Mouse (Mus musculus) liver, embryonic 15.5 days (tissue): Measurements from ENCODE around the gene Zzef1. TPM values are rescaled to one million over a fixed set of nuclear protein-coding genes. Genes with fewer than 3 reads are reported as not detected.

ENCODE experiments used
- ATAC-seq: fragments of 200-750 bp; cut with Nextera tagmentation; 2 replicates; pipeline ENCODE4 v1.8.0; 2017; ENCODE audit warnings: moderate number of reproducible peaks, mild to moderate bottlenecking, moderate library complexity; ENCODE audit not compliant: insufficient read depth
- H3K27ac ChIP-seq: fragments of 300-500 bp; sonication (generic); replicated peaks from 2 replicates; pipeline ENCODE4 v1.5.1; 2015; ENCODE audit warnings: mild to moderate bottlenecking, inconsistent platforms
- H3K27me3 ChIP-seq: fragments of 300-500 bp; sonication (generic); 2 replicates; pipeline ENCODE4 v1.6.1; 2015; ENCODE audit warnings: mild to moderate bottlenecking, inconsistent platforms
- H3K36me3 ChIP-seq: fragments of 300-500 bp; sonication (generic); replicated peaks from 2 replicates; pipeline ENCODE4 v1.6.1; 2015; ENCODE audit warnings: moderate library complexity, mild to moderate bottlenecking, inconsistent platforms
- H3K4me1 ChIP-seq: fragments of 300-500 bp; sonication (generic); replicated peaks from 2 replicates; pipeline ENCODE4 v1.6.1; 2015; ENCODE audit warnings: inconsistent platforms
- H3K4me2 ChIP-seq: fragments of 300-500 bp; sonication (generic); 2 replicates; pipeline ENCODE4 v1.6.1; 2015; ENCODE audit warnings: moderate library complexity, mild to moderate bottlenecking, inconsistent platforms
- H3K4me3 ChIP-seq: fragments of 300-500 bp; sonication (generic); replicated peaks from 2 replicates; pipeline ENCODE4 v1.5.1; 2015; ENCODE audit warnings: mild to moderate bottlenecking, inconsistent platforms
- H3K9ac ChIP-seq: fragments of 300-500 bp; sonication (generic); 2 replicates; pipeline ENCODE4 v1.6.1; 2015; ENCODE audit warnings: moderate library complexity, mild to moderate bottlenecking, inconsistent platforms
- H3K9me3 ChIP-seq: fragments of 300-500 bp; sonication (generic); replicated peaks from 2 replicates; pipeline ENCODE4 v1.6.1; 2016; ENCODE audit warnings: inconsistent platforms
- WGBS: fragments of 180-500 bp; shearing (Covaris S2); methylation state at CpG from one replicate; pipeline ENCODE4 v1.1.7; 2015; ENCODE audit warnings: mixed read lengths; ENCODE audit not compliant: insufficient replicate concordance; 5-methylcytosine and 5-hydroxymethylcytosine counted together
- polyA plus RNA-seq: library from polyadenylated mRNA; unstranded; fragments of >200 nt; fragmentation: Nextera tagmentation; extraction: Ambion mirVana; gene quantifications from 2 replicates; pipeline ENCODE4 v1.2.1, GENCODE M21; 2015

Zzef1 gene
- polyA plus RNA-seq = 3.7 and 4.2 TPM in 2 replicates

DNA sequence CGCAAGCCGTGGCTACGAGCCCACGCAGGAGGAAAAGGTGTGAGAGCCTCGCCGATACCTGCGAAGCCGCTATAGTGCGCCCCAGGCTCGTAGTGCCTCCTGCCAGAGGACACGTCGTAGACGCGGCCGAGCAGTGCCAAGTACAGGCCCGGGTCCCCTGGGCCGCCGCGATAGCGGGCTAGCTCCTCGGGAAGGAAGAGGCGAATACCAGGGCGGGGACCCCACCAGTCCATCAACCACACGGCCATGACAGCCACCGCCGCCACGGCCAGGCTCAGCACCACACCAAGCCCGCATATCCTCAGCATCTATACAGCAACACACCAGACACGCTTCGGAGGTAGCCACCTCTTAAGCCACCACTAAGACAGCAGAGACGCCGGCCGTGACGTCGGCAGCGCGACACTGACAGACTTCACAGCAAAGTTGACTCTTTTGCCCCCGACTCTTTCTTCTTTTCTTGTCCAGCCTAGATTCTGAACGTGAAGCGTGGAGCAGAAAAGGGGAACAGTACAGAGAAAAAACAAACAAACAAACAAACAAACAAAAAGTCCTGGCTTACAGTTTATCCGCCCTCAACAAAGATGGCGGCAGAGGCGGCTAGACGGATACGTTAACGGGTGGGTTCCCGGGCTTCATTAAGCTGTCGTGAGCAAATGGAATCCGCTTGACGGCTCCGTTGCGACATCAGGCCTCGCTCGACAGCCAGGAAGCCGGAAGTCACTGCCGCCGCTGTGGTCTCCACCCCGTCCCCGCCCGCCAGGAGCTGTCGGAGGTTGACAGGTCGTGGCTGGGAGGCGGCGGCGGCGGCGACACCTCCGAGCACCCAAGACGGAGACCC, at the start of gene Zzef1, which contains the start of gene Cyb5d2:
Gene Zzef1 (plus strand): TSS at position 772 of the 841 bp plus-strand sequence.
Gene Cyb5d2 (minus strand): TSS at position 688 of the 841 bp plus-strand sequence.
- peak; percentile 93 for ATAC-seq
- no peaks in the 10 kb centered on the region for H3K9me3 ChIP-seq
- peak within 1 kb of the TSS; percentile 95 for H3K4me3 ChIP-seq
- under 1% methylated on average over 68 of the region's 69 CpGs for WGBS
- no peaks in the 10 kb centered on the region for H3K36me3 ChIP-seq
- H3K4me2 ChIP-seq = peak within 1 kb of the TSS; percentile 87
- H3K4me1 ChIP-seq = peaks cover 35% of the 10 kb centered on the region
- peak within 1 kb of the TSS; percentile 89 for H3K27ac ChIP-seq
- peak within 1 kb of the TSS; percentile 96 for H3K9ac ChIP-seq
- no peaks in the 10 kb centered on the region for H3K27me3 ChIP-seq

- Histone ChIP-seq H3K9me3 (no peaks in the 10 kb centered on the region), H3K36me3 (peaks cover 98% of the 10 kb centered on the region), H3K27me3 (no peaks in the 10 kb centered on the region), H3K9ac (no peak overlapping the region), H3K27ac (no peak overlapping the region), H3K4me2 (no peak overlapping the region), H3K4me3 (no peak overlapping the region), H3K4me1 (no peaks in the 10 kb centered on the region)
- no peak for ATAC-seq
- WGBS = 41% methylated on average over 2 of the region's 2 CpGs
These were observed 44.1 kb upstream of the Zzef1 start for GRCm38 (mm10) chr11:72751956-72752355.

- Histone ChIP-seq H3K9me3 (no peaks in the 10 kb centered on the region), H3K4me3 (no peak overlapping the region), H3K4me1 (no peaks in the 10 kb centered on the region), H3K36me3 (peaks cover 99% of the 10 kb centered on the region), H3K4me2 (no peak overlapping the region), H3K27ac (no peak overlapping the region), H3K9ac (no peak overlapping the region), H3K27me3 (no peaks in the 10 kb centered on the region)
- no peak for ATAC-seq
- WGBS = 87% methylated on average over 5 of the region's 5 CpGs
These were observed 37.7 kb upstream of the Zzef1 start for GRCm38 (mm10) chr11:72758316-72758715.

- H3K4me2 ChIP-seq = no peak overlapping the region
- no peak overlapping the region for H3K9ac ChIP-seq
- WGBS = 87% methylated on average over 6 of the region's 6 CpGs
- no peak overlapping the region for H3K27ac ChIP-seq
- H3K9me3 ChIP-seq = no peaks in the 10 kb centered on the region
- H3K4me1 ChIP-seq = no peaks in the 10 kb centered on the region
- ATAC-seq = no peak
- H3K4me3 ChIP-seq = no peak overlapping the region
- H3K36me3 ChIP-seq = peaks cover 98% of the 10 kb centered on the region
- no peaks in the 10 kb centered on the region for H3K27me3 ChIP-seq
These were observed 36.4 kb upstream of the Zzef1 start for GRCm38 (mm10) chr11:72759581-72759980.

DNA sequence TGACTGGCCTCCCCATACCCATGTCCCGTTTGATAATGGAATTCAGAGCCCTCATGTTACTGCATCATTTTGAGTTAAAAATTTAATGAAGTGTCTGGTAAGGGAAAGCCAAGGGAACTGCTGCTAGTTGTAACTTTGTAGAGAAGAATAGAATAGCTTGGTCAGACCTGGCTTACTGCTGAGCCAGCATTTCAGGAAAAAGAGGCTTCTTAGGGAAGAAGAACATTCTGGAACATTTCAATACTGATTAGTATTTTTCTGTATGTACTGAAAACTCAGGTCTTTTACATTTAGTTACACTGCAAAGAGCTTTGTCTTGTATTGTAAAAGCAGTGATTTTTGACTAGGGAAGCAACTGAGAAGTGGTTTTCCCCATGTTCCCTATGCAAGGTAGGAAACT, 35.2 kb upstream of the Zzef1 start:
- Histone ChIP-seq H3K9ac (no peak overlapping the region), H3K9me3 (no peaks in the 10 kb centered on the region), H3K27me3 (no peaks in the 10 kb centered on the region), H3K27ac (no peak overlapping the region), H3K4me1 (no peaks in the 10 kb centered on the region), H3K4me2 (no peak overlapping the region), H3K36me3 (peaks cover 88% of the 10 kb centered on the region), H3K4me3 (no peak overlapping the region)
- ATAC-seq = no peak
- 59% methylated on average over 1 of the region's 1 CpGs for WGBS

DNA sequence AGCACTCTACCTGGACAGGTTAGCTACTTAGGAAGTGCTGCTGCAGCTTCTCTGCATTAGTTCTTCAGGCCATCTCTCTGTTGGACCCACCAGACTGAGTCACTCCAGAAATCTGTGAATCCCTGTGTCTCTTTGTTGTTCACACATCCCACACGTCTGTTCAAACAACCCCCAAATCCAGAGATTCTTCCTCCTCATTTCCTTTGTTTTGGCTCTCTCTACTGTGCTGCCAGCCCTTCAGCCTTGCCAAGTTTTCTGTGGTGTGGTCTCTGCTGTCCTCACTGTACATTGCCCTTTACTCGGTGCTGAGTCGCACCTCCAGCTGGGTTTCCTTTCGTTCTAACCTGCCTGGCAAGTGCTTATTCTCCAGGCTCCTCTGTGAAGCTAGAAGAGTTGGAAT, 31.8 kb upstream of the Zzef1 start:
- H3K27ac ChIP-seq = no peak overlapping the region
- 81% methylated on average over 4 of the region's 4 CpGs for whole genome bisulfite sequencing
- no peak for ATAC-seq
- no peak overlapping the region for H3K4me3 ChIP-seq
- H3K36me3 ChIP-seq = peaks cover 75% of the 10 kb centered on the region
- H3K4me1 ChIP-seq = no peaks in the 10 kb centered on the region
- no peak overlapping the region for H3K9ac ChIP-seq
- H3K27me3 ChIP-seq = no peaks in the 10 kb centered on the region
- H3K4me2 ChIP-seq = no peak overlapping the region
- H3K9me3 ChIP-seq = no peaks in the 10 kb centered on the region

- WGBS = 91% methylated on average over 8 of the region's 8 CpGs
- no peak overlapping the region for H3K9ac ChIP-seq
These were observed 28.3 kb upstream of the Zzef1 start for GRCm38 (mm10) chr11:72767716-72768115.

GRCm38 (mm10) chr11:72769061-72769460, 27.0 kb upstream of the Zzef1 start:
- Histone ChIP-seq H3K4me2 (no peak overlapping the region), H3K36me3 (peaks cover 41% of the 10 kb centered on the region), H3K4me3 (no peak overlapping the region), H3K27ac (no peak overlapping the region), H3K9ac (no peak overlapping the region), H3K27me3 (no peaks in the 10 kb centered on the region), H3K4me1 (no peaks in the 10 kb centered on the region), H3K9me3 (no peaks in the 10 kb centered on the region)
- WGBS = 81% methylated on average over 3 of the region's 3 CpGs
- no peak for ATAC-seq

More at GRCm38 (mm10) chr11:72767716-72768115, 28.3 kb upstream of the Zzef1 start:
- Histone ChIP-seq H3K27me3 (no peaks in the 10 kb centered on the region), H3K4me1 (no peaks in the 10 kb centered on the region), H3K9me3 (no peaks in the 10 kb centered on the region), H3K4me2 (no peak overlapping the region), H3K36me3 (peaks cover 54% of the 10 kb centered on the region), H3K4me3 (no peak overlapping the region), H3K27ac (no peak overlapping the region; the same call in 1 of the 2 replicates)
- ATAC-seq = no peak

- no peaks in the 10 kb centered on the region for H3K27me3 ChIP-seq
- H3K4me1 ChIP-seq = no peaks in the 10 kb centered on the region
- ATAC-seq = no peak
- H3K4me2 ChIP-seq = no peak overlapping the region
- no peak overlapping the region for H3K4me3 ChIP-seq
- H3K9ac ChIP-seq = no peak overlapping the region
- H3K36me3 ChIP-seq = peaks cover 34% of the 10 kb centered on the region
- no peaks in the 10 kb centered on the region for H3K9me3 ChIP-seq
- H3K27ac ChIP-seq = no peak overlapping the region
- WGBS = 93% methylated on average over 3 of the region's 3 CpGs
These were observed 25.7 kb upstream of the Zzef1 start for GRCm38 (mm10) chr11:72770324-72770723.

- H3K27ac ChIP-seq = no peak overlapping the region
- H3K9ac ChIP-seq = no peak overlapping the region
- no peaks in the 10 kb centered on the region for H3K4me1 ChIP-seq
- ATAC-seq = no peak
- H3K4me2 ChIP-seq = no peak overlapping the region
- 85% methylated on average over 5 of the region's 5 CpGs for WGBS
- H3K4me3 ChIP-seq = no peak overlapping the region
- no peaks in the 10 kb centered on the region for H3K27me3 ChIP-seq
- H3K9me3 ChIP-seq = no peaks in the 10 kb centered on the region
- peaks cover 34% of the 10 kb centered on the region for H3K36me3 ChIP-seq
These were observed 25.2 kb upstream of the Zzef1 start for GRCm38 (mm10) chr11:72770816-72771215.

GRCm38 (mm10) chr11:72771461-72771860, 24.6 kb upstream of the Zzef1 start:
- 60% methylated on average over 4 of the region's 4 CpGs for WGBS
- no peaks in the 10 kb centered on the region for H3K4me1 ChIP-seq
- no peaks in the 10 kb centered on the region for H3K27me3 ChIP-seq
- H3K36me3 ChIP-seq = peaks cover 34% of the 10 kb centered on the region
- no peak overlapping the region for H3K4me2 ChIP-seq
- H3K4me3 ChIP-seq = no peak overlapping the region
- H3K9me3 ChIP-seq = no peaks in the 10 kb centered on the region
- H3K27ac ChIP-seq = no peak overlapping the region
- no peak for ATAC-seq
- H3K9ac ChIP-seq = no peak overlapping the region
